Mouse (Mus musculus): Measurements from ENCODE around the gene Tada3. TPM values are rescaled to one million over a fixed set of nuclear protein-coding genes. Genes with fewer than 3 reads are reported as not detected.
A peak's percentile ranks its signal among the peaks of the same experiment; 100 is the strongest.

Gene Tada3
- polyA plus RNA-seq, 1 experiment from 2014 or later, result 56.3 TPM

GRCm38 (mm10) chr6:113362241-113362640 lies 15.4 kb downstream of the Tada3 start:
- no peak overlapping the region for H3K27ac ChIP-seq (ENCODE audit: low read depth, low read length)
- no peak overlapping the region for H3K4me2 ChIP-seq (replicated peaks; ENCODE audit: low read depth, low read length)
- H3K9ac ChIP-seq (ENCODE audit: low read depth, low read length), result no peak overlapping the region
- ATAC-seq (ENCODE audit: low FRiP score) (no peak), DNase-seq (ENCODE audit: low spot score) (no peak)
- H3K9me3 ChIP-seq (ENCODE audit: control insufficient read depth, low read length), result no peaks in the 10 kb centered on the region
- no peaks in the 10 kb centered on the region for H3K27me3 ChIP-seq (ENCODE audit: control insufficient read depth, insufficient read depth, low read length)
- H3K4me1 ChIP-seq (replicated peaks; ENCODE audit: control insufficient read depth, insufficient read depth, low read length), result no peaks in the 10 kb centered on the region
- WGBS, result 100% methylated on average over 1 of the region's 1 CpGs
- no peak overlapping the region for H3K4me3 ChIP-seq (ENCODE audit: low read depth, low read length)
- H3K36me3 ChIP-seq (ENCODE audit: control insufficient read depth, insufficient read depth, low read length), result no peaks in the 10 kb centered on the region

- no peaks in the 10 kb centered on the region for H3K9me3 ChIP-seq (ENCODE audit: control insufficient read depth, low read length)
- H3K4me2 ChIP-seq (replicated peaks; ENCODE audit: low read depth, low read length), result no peak overlapping the region
- no peaks in the 10 kb centered on the region for H3K27me3 ChIP-seq (ENCODE audit: control insufficient read depth, insufficient read depth, low read length)
- no peak overlapping the region for H3K4me3 ChIP-seq (ENCODE audit: low read depth, low read length)
- no peak overlapping the region for H3K27ac ChIP-seq (ENCODE audit: low read depth, low read length)
- ATAC-seq (ENCODE audit: low FRiP score) (no peak), DNase-seq (ENCODE audit: low spot score) (no peak)
- no peak overlapping the region for H3K9ac ChIP-seq (ENCODE audit: low read depth, low read length)
- H3K36me3 ChIP-seq (ENCODE audit: control insufficient read depth, insufficient read depth, low read length), result no peaks in the 10 kb centered on the region
- no peaks in the 10 kb centered on the region for H3K4me1 ChIP-seq (replicated peaks; ENCODE audit: control insufficient read depth, insufficient read depth, low read length)
- WGBS, result 67% methylated on average over 4 of the region's 4 CpGs
These were observed 16.2 kb downstream of the Tada3 start for GRCm38 (mm10) chr6:113361476-113361875.

GRCm38 (mm10) chr6:113353696-113354095 lies 24.0 kb downstream of the Tada3 start:
- Histone ChIP-seq H3K4me1 (replicated peaks; ENCODE audit: control insufficient read depth, insufficient read depth, low read length) (no peaks in the 10 kb centered on the region), H3K9me3 (ENCODE audit: control insufficient read depth, low read length) (no peaks in the 10 kb centered on the region), H3K36me3 (ENCODE audit: control insufficient read depth, insufficient read depth, low read length) (no peaks in the 10 kb centered on the region), H3K27ac (ENCODE audit: low read depth, low read length) (no peak overlapping the region), H3K4me2 (replicated peaks; ENCODE audit: low read depth, low read length) (no peak overlapping the region), H3K4me3 (ENCODE audit: low read depth, low read length) (no peak overlapping the region), H3K27me3 (ENCODE audit: control insufficient read depth, insufficient read depth, low read length) (no peaks in the 10 kb centered on the region), H3K9ac (ENCODE audit: low read depth, low read length) (no peak overlapping the region)
- 83% methylated on average over 3 of the region's 3 CpGs for WGBS
- no peak for DNase-seq (ENCODE audit: low spot score)
- ATAC-seq (ENCODE audit: low FRiP score), result no peak

DNA sequence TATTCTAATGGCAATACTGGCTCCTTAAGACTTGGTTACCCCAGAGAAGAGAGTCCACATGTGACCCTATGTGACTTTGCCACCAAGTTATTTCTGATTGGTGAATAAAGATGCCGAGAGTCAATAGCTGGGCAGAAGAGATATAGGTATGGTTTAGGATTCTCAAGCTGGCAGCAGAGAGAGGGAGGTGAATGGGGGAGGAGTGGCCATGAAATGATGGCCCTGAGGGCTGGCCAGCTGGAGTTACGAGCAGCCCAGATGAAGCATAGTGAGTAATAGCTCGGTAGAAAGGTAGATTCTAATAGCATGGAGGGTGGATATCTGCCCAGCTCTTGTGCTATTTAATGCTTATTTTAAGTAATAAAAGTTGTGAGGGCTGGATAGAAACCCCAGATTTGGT lies 24.9 kb downstream of the Tada3 start:
- Histone ChIP-seq H3K9ac (ENCODE audit: low read depth, low read length) (no peak overlapping the region), H3K4me1 (replicated peaks; ENCODE audit: control insufficient read depth, insufficient read depth, low read length) (no peaks in the 10 kb centered on the region), H3K36me3 (ENCODE audit: control insufficient read depth, insufficient read depth, low read length) (no peaks in the 10 kb centered on the region), H3K27ac (ENCODE audit: low read depth, low read length) (no peak overlapping the region), H3K27me3 (ENCODE audit: control insufficient read depth, insufficient read depth, low read length) (no peaks in the 10 kb centered on the region), H3K4me3 (ENCODE audit: low read depth, low read length) (no peak overlapping the region), H3K9me3 (ENCODE audit: control insufficient read depth, low read length) (no peaks in the 10 kb centered on the region), H3K4me2 (replicated peaks; ENCODE audit: low read depth, low read length) (no peak overlapping the region)
- DNase-seq (ENCODE audit: low spot score) (no peak), ATAC-seq (ENCODE audit: low FRiP score) (no peak)
- WGBS, result 80% methylated on average over 3 of the region's 3 CpGs

GRCm38 (mm10) chr6:113351653-113352052 lies 26.0 kb downstream of the Tada3 start:
- Histone ChIP-seq H3K4me3 (ENCODE audit: low read depth, low read length) (no peak overlapping the region), H3K27me3 (ENCODE audit: control insufficient read depth, insufficient read depth, low read length) (no peaks in the 10 kb centered on the region), H3K27ac (ENCODE audit: low read depth, low read length) (no peak overlapping the region), H3K4me2 (replicated peaks; ENCODE audit: low read depth, low read length) (no peak overlapping the region), H3K9me3 (ENCODE audit: control insufficient read depth, low read length) (no peaks in the 10 kb centered on the region), H3K9ac (ENCODE audit: low read depth, low read length) (no peak overlapping the region), H3K4me1 (replicated peaks; ENCODE audit: control insufficient read depth, insufficient read depth, low read length) (no peaks in the 10 kb centered on the region), H3K36me3 (ENCODE audit: control insufficient read depth, insufficient read depth, low read length) (no peaks in the 10 kb centered on the region)
- no peak for DNase-seq (ENCODE audit: low spot score)
- no peak for ATAC-seq (ENCODE audit: low FRiP score)
- WGBS, result 62% methylated on average over 10 of the region's 10 CpGs

DNA sequence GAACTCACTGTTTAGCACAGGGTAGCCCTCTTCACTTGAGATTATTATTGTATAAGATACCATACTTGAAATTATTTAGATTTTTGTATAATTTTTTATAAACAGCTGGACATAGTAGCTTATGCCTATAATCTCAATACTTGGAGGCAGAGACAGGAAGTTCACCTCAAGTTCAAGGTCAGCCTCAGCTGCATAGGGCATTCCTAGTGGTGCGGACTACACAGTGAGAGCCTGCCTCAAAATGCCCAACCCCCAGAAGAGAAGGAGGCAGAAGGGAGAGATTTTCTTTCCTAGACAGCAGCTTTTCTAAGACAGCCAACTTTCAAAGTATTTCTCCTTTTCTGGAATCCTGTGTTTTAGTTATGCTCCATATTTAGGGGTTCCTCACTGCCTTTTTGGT lies 26.5 kb downstream of the Tada3 start:
- H3K27ac ChIP-seq (ENCODE audit: low read depth, low read length), result no peak overlapping the region
- ATAC-seq (ENCODE audit: low FRiP score) (no peak), DNase-seq (ENCODE audit: low spot score) (no peak)
- no peaks in the 10 kb centered on the region for H3K9me3 ChIP-seq (ENCODE audit: control insufficient read depth, low read length)
- no peaks in the 10 kb centered on the region for H3K36me3 ChIP-seq (ENCODE audit: control insufficient read depth, insufficient read depth, low read length)
- H3K4me1 ChIP-seq (replicated peaks; ENCODE audit: control insufficient read depth, insufficient read depth, low read length), result no peaks in the 10 kb centered on the region
- H3K4me2 ChIP-seq (replicated peaks; ENCODE audit: low read depth, low read length), result no peak overlapping the region
- H3K4me3 ChIP-seq (ENCODE audit: low read depth, low read length), result no peak overlapping the region
- 80% methylated on average over 1 of the region's 1 CpGs for WGBS
- H3K27me3 ChIP-seq (ENCODE audit: control insufficient read depth, insufficient read depth, low read length), result no peaks in the 10 kb centered on the region
- no peak overlapping the region for H3K9ac ChIP-seq (ENCODE audit: low read depth, low read length)

DNA sequence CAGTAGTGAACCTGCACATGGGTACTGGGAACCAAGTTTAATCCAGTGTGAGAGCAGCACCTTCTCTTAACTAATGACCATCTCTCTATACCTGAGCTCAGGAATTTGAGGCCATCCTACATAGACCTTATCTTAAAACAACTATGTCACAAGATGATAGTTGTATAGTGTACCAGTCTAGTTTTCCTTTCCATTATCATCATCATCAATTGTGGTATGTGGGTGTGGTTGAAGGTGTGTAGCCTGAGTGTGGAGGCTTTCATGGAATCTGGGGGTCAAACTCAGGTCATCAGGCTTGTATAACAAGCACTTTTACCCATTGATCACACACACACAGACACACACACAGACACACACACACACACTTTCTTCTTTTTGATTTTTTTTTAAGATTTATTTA lies 27.1 kb downstream of the Tada3 start:
- DNase-seq (ENCODE audit: low spot score) (no peak), ATAC-seq (ENCODE audit: low FRiP score) (no peak)
- Histone ChIP-seq H3K27ac (ENCODE audit: low read depth, low read length) (no peak overlapping the region), H3K4me3 (ENCODE audit: low read depth, low read length) (no peak overlapping the region), H3K27me3 (ENCODE audit: control insufficient read depth, insufficient read depth, low read length) (no peaks in the 10 kb centered on the region), H3K4me2 (replicated peaks; ENCODE audit: low read depth, low read length) (no peak overlapping the region), H3K36me3 (ENCODE audit: control insufficient read depth, insufficient read depth, low read length) (no peaks in the 10 kb centered on the region), H3K9me3 (ENCODE audit: control insufficient read depth, low read length) (no peaks in the 10 kb centered on the region), H3K9ac (ENCODE audit: low read depth, low read length) (no peak overlapping the region), H3K4me1 (replicated peaks; ENCODE audit: control insufficient read depth, insufficient read depth, low read length) (no peaks in the 10 kb centered on the region)

DNA sequence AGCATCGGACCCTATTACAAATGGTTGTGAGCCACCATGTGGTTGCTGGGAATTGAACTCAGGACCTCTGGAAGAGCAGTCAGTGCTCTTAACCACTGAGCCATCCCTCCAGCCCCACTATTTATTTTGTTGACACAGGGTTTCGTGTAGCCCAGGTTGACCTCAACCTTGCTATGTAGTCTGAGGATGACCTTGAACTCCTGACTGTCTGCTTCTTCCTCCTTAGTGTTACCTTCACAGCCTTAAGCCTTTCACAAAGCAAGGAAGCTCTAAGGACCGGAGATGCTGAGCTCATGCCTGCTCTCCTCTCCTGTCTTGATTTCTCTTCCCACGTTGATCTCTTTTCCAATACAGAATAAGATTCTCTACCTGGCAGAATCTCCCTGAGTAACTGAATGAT lies 30.8 kb downstream of the Tada3 start:
- no peak overlapping the region for H3K4me3 ChIP-seq (ENCODE audit: low read depth, low read length)
- H3K36me3 ChIP-seq (ENCODE audit: control insufficient read depth, insufficient read depth, low read length), result no peaks in the 10 kb centered on the region
- no peak overlapping the region for H3K9ac ChIP-seq (ENCODE audit: low read depth, low read length)
- 89% methylated on average over 4 of the region's 4 CpGs for WGBS
- no peak overlapping the region for H3K27ac ChIP-seq (ENCODE audit: low read depth, low read length)
- no peaks in the 10 kb centered on the region for H3K27me3 ChIP-seq (ENCODE audit: control insufficient read depth, insufficient read depth, low read length)
- H3K4me2 ChIP-seq (replicated peaks; ENCODE audit: low read depth, low read length), result no peak overlapping the region
- DNase-seq (ENCODE audit: low spot score) (no peak), ATAC-seq (ENCODE audit: low FRiP score) (no peak)
- no peaks in the 10 kb centered on the region for H3K4me1 ChIP-seq (replicated peaks; ENCODE audit: control insufficient read depth, insufficient read depth, low read length)
- no peaks in the 10 kb centered on the region for H3K9me3 ChIP-seq (ENCODE audit: control insufficient read depth, low read length)

DNA sequence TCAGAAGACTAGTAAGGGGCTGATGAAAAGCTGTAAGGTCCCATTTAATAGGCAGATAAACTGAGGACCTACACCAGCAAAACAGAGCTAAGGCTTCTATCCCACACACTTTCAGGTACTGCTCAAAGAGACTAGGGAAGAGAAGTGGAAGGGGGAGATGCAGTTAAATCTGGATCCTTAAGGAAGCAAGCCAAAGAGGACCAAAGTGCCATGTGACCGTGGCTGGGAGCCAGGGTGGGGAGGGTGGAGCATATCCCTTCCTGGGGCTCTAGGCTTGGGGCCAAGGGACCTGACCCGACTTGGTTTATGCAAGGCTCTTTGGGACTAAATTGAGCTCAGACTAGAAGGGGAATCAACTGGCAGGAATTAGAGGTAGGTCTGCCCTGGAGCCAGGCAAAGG lies 33.4 kb downstream of the Tada3 start:
- H3K36me3 ChIP-seq (ENCODE audit: control insufficient read depth, insufficient read depth, low read length), result no peaks in the 10 kb centered on the region
- ATAC-seq (ENCODE audit: low FRiP score) (peak; percentile 3; the same call in 1 of the 2 replicates), DNase-seq (ENCODE audit: low spot score) (no peak)
- H3K4me1 ChIP-seq (replicated peaks; ENCODE audit: control insufficient read depth, insufficient read depth, low read length), result no peaks in the 10 kb centered on the region
- H3K4me2 ChIP-seq (replicated peaks; ENCODE audit: low read depth, low read length), result no peak overlapping the region
- H3K9ac ChIP-seq (ENCODE audit: low read depth, low read length), result no peak overlapping the region
- no peak overlapping the region for H3K27ac ChIP-seq (ENCODE audit: low read depth, low read length)
- H3K4me3 ChIP-seq (ENCODE audit: low read depth, low read length), result no peak overlapping the region
- H3K27me3 ChIP-seq (ENCODE audit: control insufficient read depth, insufficient read depth, low read length), result no peaks in the 10 kb centered on the region
- WGBS, result 78% methylated on average over 2 of the region's 2 CpGs
- no peaks in the 10 kb centered on the region for H3K9me3 ChIP-seq (ENCODE audit: control insufficient read depth, low read length)

Data from hindbrain, embryonic 11.5 days (tissue).